Mouse (Mus musculus) lung, adult 2 months (tissue): ENCODE measurements around the gene Zscan5b. TPM values are rescaled to one million over a fixed set of nuclear protein-coding genes. Genes with fewer than 3 reads are reported as not detected.
"Not testable (repeated sequence)": the region's sequence is repeated elsewhere in the genome, so short reads cannot be mapped to it uniquely, and the experiment has no call there.

Source experiments
- DNase-seq: peaks from one replicate; pipeline ENCODE4 v3.0.0; 2022
- H3K4me1 ChIP-seq: fragments of 200-500 bp; 2 replicates; pipeline ENCODE4 v1.6.1; 2011; ENCODE audit warnings: low read length; ENCODE audit not compliant: control insufficient read depth, insufficient read depth
- H3K4me3 ChIP-seq: fragments of 200-500 bp; replicated peaks from 2 replicates; pipeline ENCODE3; 2011; ENCODE audit warnings: low read depth, mild to moderate bottlenecking, control low read depth, low read length; ENCODE audit errors: extremely low read depth
- CTCF ChIP-seq: fragments of 200-500 bp; IDR thresholded peaks from 2 replicates; pipeline ENCODE4 v1.5.1; 2011; ENCODE audit warnings: mild to moderate bottlenecking, low read length, control low read depth; ENCODE audit not compliant: insufficient read depth
- POLR2A ChIP-seq: fragments of 200-500 bp; IDR thresholded peaks from 2 replicates; pipeline ENCODE4 v1.6.1; 2011; ENCODE audit warnings: low read depth, mild to moderate bottlenecking, control low read depth, low read length, borderline replicate concordance; ENCODE audit errors: extremely low read depth
- whole genome bisulfite sequencing: fragments of 180-500 bp; shearing (Covaris S2); methylation state at CpG from one replicate; pipeline ENCODE4 v1.1.7; 2018; 5-methylcytosine and 5-hydroxymethylcytosine counted together
- polyA plus RNA-seq: library from polyadenylated mRNA; depleted of rRNA; stranded (reverse); fragments of >200 nt; gene quantifications from 2 replicates; pipeline ENCODE4 v1.2.3, GENCODE M21; 2012; rRNA removed

Gene Zscan5b
- polyA plus RNA-seq: not detected in 2 replicates

- TF ChIP-seq CTCF: no peak
- TF ChIP-seq POLR2A: no peak
- Histone ChIP-seq H3K4me3 (no peak within 1 kb of the TSS), H3K4me1 (no peaks in the 10 kb centered on the region)
- WGBS: 92% methylated on average over 12 of the region's 12 CpGs
- no peak for DNase-seq
Observed at GRCm38 (mm10) chr7:6221978-6222377, at the start of gene Zscan5b. Zscan5b (plus strand) TSS chr7:6222278.

GRCm38 (mm10) chr7:6172674-6173244 is 49.3 kb upstream of the Zscan5b start:
- H3K4me1 ChIP-seq: peaks cover 6% of the 10 kb centered on the region
- DNase-seq: no peak
- TF ChIP-seq CTCF: no peak
- no peak for TF ChIP-seq POLR2A
- peak overlapping the region; percentile 79 for H3K4me3 ChIP-seq
- WGBS: under 1% methylated on average over 28 of the region's 28 CpGs

- Histone ChIP-seq H3K4me3 (no peak overlapping the region), H3K4me1 (peaks cover 6% of the 10 kb centered on the region)
- WGBS: 73% methylated on average over 8 of the region's 8 CpGs
- no peak for DNase-seq
- TF ChIP-seq POLR2A (no peak), CTCF (no peak)
Observed at GRCm38 (mm10) chr7:6173872-6174271, 48.2 kb upstream of the Zscan5b start.

GRCm38 (mm10) chr7:6174365-6174987 is 47.6 kb upstream of the Zscan5b start:
- not testable (repeated sequence) for H3K4me3 ChIP-seq, H3K4me1 ChIP-seq, DNase-seq
- 48% methylated on average over 9 of the region's 9 CpGs for WGBS

GRCm38 (mm10) chr7:6179013-6179412 is 43.1 kb upstream of the Zscan5b start:
- no peak for TF ChIP-seq POLR2A
- no peak for TF ChIP-seq CTCF
- peaks cover 2% of the 10 kb centered on the region; the same call in 1 of the 2 replicates for H3K4me1 ChIP-seq
- DNase-seq: no peak
- H3K4me3 ChIP-seq: no peak overlapping the region

- no peak for TF ChIP-seq CTCF
- TF ChIP-seq POLR2A: no peak
- no peak for DNase-seq
- no peak overlapping the region for H3K4me3 ChIP-seq
- no peaks in the 10 kb centered on the region for H3K4me1 ChIP-seq
Observed at GRCm38 (mm10) chr7:6182882-6183281, 39.2 kb upstream of the Zscan5b start.

- TF ChIP-seq POLR2A (no peak), CTCF (no peak)
- Histone ChIP-seq H3K4me1 (no peaks in the 10 kb centered on the region), H3K4me3 (no peak overlapping the region)
- no peak for DNase-seq
- 93% methylated on average over 19 of the region's 19 CpGs for WGBS
Observed at GRCm38 (mm10) chr7:6183802-6184201, 38.3 kb upstream of the Zscan5b start.

- WGBS: 82% methylated on average over 8 of the region's 8 CpGs
- Histone ChIP-seq H3K4me3 (no peak overlapping the region), H3K4me1 (no peaks in the 10 kb centered on the region)
- TF ChIP-seq CTCF (no peak), POLR2A (no peak)
- no peak for DNase-seq
Observed at GRCm38 (mm10) chr7:6184521-6184920, 37.6 kb upstream of the Zscan5b start.

- H3K4me1 ChIP-seq: no peaks in the 10 kb centered on the region
- H3K4me3 ChIP-seq: no peak overlapping the region
- DNase-seq: no peak
- TF ChIP-seq CTCF (no peak), POLR2A (no peak)
- 80% methylated on average over 1 of the region's 1 CpGs for WGBS
Observed at GRCm38 (mm10) chr7:6185391-6185790, 36.7 kb upstream of the Zscan5b start.

GRCm38 (mm10) chr7:6186176-6186575 is 35.9 kb upstream of the Zscan5b start:
- no peak for TF ChIP-seq POLR2A
- TF ChIP-seq CTCF: no peak
- no peak overlapping the region for H3K4me3 ChIP-seq
- 83% methylated on average over 2 of the region's 2 CpGs for WGBS
- H3K4me1 ChIP-seq: no peaks in the 10 kb centered on the region
- DNase-seq: no peak

- H3K4me1 ChIP-seq: no peaks in the 10 kb centered on the region
- no peak for DNase-seq
- 79% methylated on average over 2 of the region's 2 CpGs for WGBS
- H3K4me3 ChIP-seq: no peak overlapping the region
- TF ChIP-seq CTCF: no peak
- no peak for TF ChIP-seq POLR2A
Observed at GRCm38 (mm10) chr7:6186756-6187155, 35.3 kb upstream of the Zscan5b start.

GRCm38 (mm10) chr7:6189542-6189941 is 32.5 kb upstream of the Zscan5b start:
- DNase-seq: no peak
- 66% methylated on average over 45 of the region's 45 CpGs for WGBS
- Histone ChIP-seq H3K4me3 (no peak overlapping the region), H3K4me1 (no peaks in the 10 kb centered on the region)
- TF ChIP-seq POLR2A: no peak
- no peak for TF ChIP-seq CTCF
